Mouse (Mus musculus) midbrain, embryonic 13.5 days (tissue): Measurements from ENCODE around the gene Usp39. TPM values are rescaled to one million over a fixed set of nuclear protein-coding genes. Genes with fewer than 3 reads are reported as not detected.

Experiments used
- ATAC-seq: fragments of 200-750 bp; cut with Nextera tagmentation; 2 replicates; pipeline ENCODE4 v1.8.0; 2017; ENCODE audit warnings: mild to moderate bottlenecking, moderate TSS enrichment, moderate library complexity
- H3K27ac ChIP-seq: fragments of 300-500 bp; sonication (generic); 2 replicates; pipeline ENCODE4 v1.5.1; 2015; ENCODE audit warnings: inconsistent platforms, mild to moderate bottlenecking, moderate library complexity
- H3K27me3 ChIP-seq: fragments of 300-500 bp; sonication (generic); 2 replicates; pipeline ENCODE4 v1.6.1; 2015; ENCODE audit warnings: mild to moderate bottlenecking, inconsistent platforms
- H3K36me3 ChIP-seq: fragments of 300-500 bp; sonication (generic); 2 replicates; pipeline ENCODE4 v1.6.1; 2015; ENCODE audit warnings: mild to moderate bottlenecking, inconsistent platforms
- H3K4me1 ChIP-seq: fragments of 300-500 bp; sonication (generic); replicated peaks from 2 replicates; pipeline ENCODE4 v1.6.1; 2015; ENCODE audit warnings: inconsistent platforms
- H3K4me2 ChIP-seq: fragments of 300-500 bp; sonication (generic); replicated peaks from 2 replicates; pipeline ENCODE4 v1.6.1; 2015; ENCODE audit warnings: moderate library complexity, mild to moderate bottlenecking, inconsistent platforms
- H3K4me3 ChIP-seq: fragments of 300-500 bp; sonication (generic); replicated peaks from 2 replicates; pipeline ENCODE4 v1.5.1; 2015; ENCODE audit warnings: mild to moderate bottlenecking, inconsistent platforms
- H3K9ac ChIP-seq: fragments of 300-500 bp; sonication (generic); replicated peaks from 2 replicates; pipeline ENCODE4 v1.6.1; 2015; ENCODE audit warnings: mild to moderate bottlenecking, inconsistent platforms
- H3K9me3 ChIP-seq: fragments of 300-500 bp; sonication (generic); 2 replicates; pipeline ENCODE4 v1.6.1; 2016; ENCODE audit warnings: mild to moderate bottlenecking, inconsistent platforms
- WGBS: fragments of 180-500 bp; shearing (Covaris S2); methylation state at CpG from one replicate; pipeline ENCODE4 v1.1.7; 2015; 5-methylcytosine and 5-hydroxymethylcytosine counted together
- polyA plus RNA-seq: library from polyadenylated mRNA; unstranded; fragments of >200 nt; fragmentation: Nextera tagmentation; extraction: Ambion mirVana; gene quantifications from 2 replicates; pipeline ENCODE4 v1.2.1, GENCODE M21; 2015

Usp39 gene
- polyA plus RNA-seq, 1 experiment from 2014 or later, result 53.4 TPM

DNA sequence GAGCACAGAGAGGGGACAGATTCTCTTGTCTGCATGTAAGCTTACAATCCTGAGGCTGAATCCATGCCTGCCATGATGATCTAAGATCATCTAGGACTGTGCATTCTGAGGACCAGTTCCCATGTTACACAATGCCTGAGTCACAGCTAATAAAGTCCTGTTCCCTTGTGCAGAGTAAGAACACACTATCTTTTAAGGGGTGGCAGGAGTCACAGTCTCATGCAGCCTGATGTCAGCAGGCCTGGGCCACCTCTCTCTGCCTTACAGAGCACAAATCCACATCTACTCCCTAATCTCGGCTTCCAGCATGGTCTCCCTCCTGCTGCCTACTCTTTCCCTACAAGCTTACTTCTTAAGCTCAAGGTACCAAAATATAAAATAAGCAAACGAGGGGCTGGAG, 29.6 kb downstream of the Usp39 start:
- H3K4me2 ChIP-seq, result no peak overlapping the region
- ATAC-seq, result no peak
- H3K4me3 ChIP-seq, result no peak overlapping the region
- no peaks in the 10 kb centered on the region for H3K4me1 ChIP-seq
- H3K36me3 ChIP-seq, result peaks cover 61% of the 10 kb centered on the region
- no peaks in the 10 kb centered on the region for H3K27me3 ChIP-seq
- H3K9ac ChIP-seq, result no peak overlapping the region
- WGBS, result 89% methylated on average over 2 of the region's 2 CpGs
- H3K27ac ChIP-seq, result no peak overlapping the region
- no peaks in the 10 kb centered on the region for H3K9me3 ChIP-seq

DNA sequence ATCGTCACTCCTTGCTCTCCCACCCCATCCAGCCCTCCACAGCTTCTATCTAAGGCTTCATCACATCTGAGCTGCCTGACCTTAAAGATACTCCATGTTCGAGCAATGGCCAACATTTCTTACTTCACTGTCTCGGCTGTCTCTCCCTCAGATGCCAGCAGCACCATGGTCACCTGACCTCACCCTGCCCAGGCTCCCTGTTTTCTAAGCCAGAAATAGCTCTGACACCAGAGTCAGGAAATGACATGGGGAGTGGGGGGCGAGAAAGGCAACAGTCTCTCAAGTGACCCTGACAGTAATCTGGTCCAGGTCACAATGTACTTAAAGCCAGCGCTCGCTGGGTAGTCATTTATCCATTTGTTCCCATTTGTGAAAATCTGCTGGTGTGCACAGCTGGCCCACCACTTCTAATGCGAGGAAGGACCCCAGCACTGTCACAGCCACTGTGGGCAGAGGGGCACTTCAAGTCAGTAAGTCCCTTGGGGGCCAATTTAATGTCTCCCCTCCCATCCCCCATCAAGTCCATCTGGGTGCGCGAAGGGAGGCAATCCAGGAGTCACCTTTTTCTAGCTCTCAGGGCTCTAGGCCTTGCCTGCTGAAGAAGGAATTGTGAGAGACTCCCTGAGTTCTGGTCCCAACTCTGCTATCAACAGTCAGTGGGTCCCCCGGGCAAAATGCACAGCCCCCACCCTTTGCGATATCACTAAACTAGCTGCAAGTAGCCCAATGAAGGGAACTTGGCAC, 31.7 kb downstream of the Usp39 start:
- H3K27me3 ChIP-seq, result no peaks in the 10 kb centered on the region
- ATAC-seq, result no peak
- no peak overlapping the region for H3K9ac ChIP-seq
- 91% methylated on average over 11 of the region's 11 CpGs for WGBS
- H3K36me3 ChIP-seq, result peaks cover 40% of the 10 kb centered on the region
- no peak overlapping the region for H3K4me2 ChIP-seq
- no peaks in the 10 kb centered on the region for H3K9me3 ChIP-seq
- no peaks in the 10 kb centered on the region for H3K4me1 ChIP-seq
- H3K4me3 ChIP-seq, result no peak overlapping the region
- no peak overlapping the region for H3K27ac ChIP-seq

DNA sequence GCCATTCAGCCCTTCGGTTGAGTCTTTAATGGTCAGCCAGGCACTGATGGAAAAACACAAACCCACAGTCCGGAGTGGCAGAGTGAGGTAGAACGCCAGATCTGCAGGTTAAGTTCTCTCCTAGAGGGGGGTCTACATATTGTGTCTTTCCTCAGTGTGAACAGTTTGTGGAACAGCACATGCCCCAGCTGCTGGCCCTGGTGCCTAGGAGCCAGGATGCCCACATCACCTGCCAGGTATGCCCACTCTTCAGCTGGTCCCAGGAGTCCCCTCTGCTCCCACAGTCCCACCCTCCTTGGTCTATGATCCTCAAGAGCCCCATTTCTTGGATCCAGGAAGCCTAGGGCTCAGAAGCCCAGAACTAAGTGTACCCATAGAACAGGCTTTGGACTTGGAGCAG, 32.8 kb downstream of the Usp39 start:
- WGBS, result 93% methylated on average over 3 of the region's 3 CpGs
- Histone ChIP-seq H3K36me3 (peaks cover 29% of the 10 kb centered on the region), H3K9me3 (no peaks in the 10 kb centered on the region), H3K4me2 (no peak overlapping the region), H3K4me3 (no peak overlapping the region), H3K27ac (no peak overlapping the region), H3K4me1 (no peaks in the 10 kb centered on the region), H3K27me3 (no peaks in the 10 kb centered on the region), H3K9ac (no peak overlapping the region)
- no peak for ATAC-seq

DNA sequence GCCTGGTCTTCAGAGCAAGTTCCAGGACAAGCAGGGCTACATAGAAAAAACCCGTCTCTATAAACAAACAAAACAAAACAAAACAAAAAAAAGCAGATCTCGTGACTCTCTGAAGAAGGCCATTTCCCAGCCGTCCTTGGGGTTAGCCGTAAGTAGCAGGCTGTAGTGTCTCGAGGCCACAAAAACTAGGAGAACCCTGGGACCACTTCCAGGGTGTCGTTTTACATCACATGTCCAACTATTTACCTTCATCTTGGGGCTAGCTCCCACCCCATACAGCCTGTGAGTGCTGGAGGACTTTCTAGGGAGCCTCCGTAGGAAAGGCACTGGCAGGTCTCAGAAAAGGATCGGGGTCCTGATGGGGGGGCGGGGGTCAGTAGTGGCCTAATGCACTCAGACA, 41.5 kb downstream of the Usp39 start:
- Histone ChIP-seq H3K9ac (no peak overlapping the region), H3K4me1 (no peaks in the 10 kb centered on the region), H3K9me3 (no peaks in the 10 kb centered on the region), H3K4me3 (no peak overlapping the region), H3K27me3 (no peaks in the 10 kb centered on the region), H3K4me2 (no peak overlapping the region), H3K27ac (no peak overlapping the region), H3K36me3 (no peaks in the 10 kb centered on the region)
- 57% methylated on average over 9 of the region's 9 CpGs for WGBS
- no peak for ATAC-seq

DNA sequence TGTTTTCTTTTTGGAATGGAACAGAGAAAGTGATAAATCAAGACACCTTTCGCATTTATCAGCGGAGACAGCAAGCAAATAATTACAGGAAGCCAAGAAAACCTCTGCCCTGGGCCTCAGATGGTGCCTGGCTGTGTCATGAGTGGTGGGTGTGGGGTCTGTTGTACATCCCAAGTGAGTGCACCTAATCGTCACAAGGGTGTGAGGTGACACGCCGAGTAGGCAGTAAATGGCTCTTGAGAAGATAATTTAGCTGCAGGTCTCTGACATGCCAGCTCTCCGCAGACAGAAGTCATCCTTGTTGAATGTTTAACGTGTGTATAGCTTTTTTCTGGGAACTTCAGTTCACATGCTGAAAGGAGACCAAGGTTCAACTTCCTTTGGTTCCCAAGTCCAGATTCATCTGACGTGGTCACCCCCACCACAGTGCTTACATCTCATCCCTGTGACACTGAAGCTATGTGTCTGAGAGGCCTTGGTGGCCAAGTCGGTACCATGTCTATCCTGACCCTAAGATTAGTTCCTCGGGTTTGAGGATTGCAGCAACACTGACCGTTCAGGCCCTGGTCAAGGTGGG, 42.5 kb downstream of the Usp39 start:
- no peak overlapping the region for H3K27ac ChIP-seq
- H3K4me3 ChIP-seq, result no peak overlapping the region
- H3K4me2 ChIP-seq, result no peak overlapping the region
- H3K9me3 ChIP-seq, result no peaks in the 10 kb centered on the region
- H3K4me1 ChIP-seq, result no peaks in the 10 kb centered on the region
- no peaks in the 10 kb centered on the region for H3K36me3 ChIP-seq
- ATAC-seq, result no peak
- 89% methylated on average over 11 of the region's 11 CpGs for WGBS
- H3K9ac ChIP-seq, result no peak overlapping the region
- no peaks in the 10 kb centered on the region for H3K27me3 ChIP-seq

DNA sequence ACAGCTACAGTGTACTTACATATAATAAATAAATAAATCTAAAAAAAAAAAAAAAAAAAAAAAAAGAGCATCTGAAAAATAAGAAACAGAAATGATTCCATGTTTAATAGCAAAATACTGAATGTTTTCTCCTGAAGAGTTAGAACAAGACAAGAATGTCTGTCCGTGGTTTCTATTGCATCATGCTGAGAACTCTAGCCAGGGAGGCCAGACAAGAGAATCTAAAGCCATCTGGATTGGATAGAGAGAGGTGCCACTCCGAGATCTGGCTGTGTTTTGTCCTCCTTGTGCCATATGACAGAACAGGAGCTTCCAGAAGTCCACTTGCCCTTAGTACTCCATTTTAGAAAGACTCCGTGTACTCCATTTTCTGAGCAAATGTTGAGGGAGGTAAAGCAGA, 47.2 kb downstream of the Usp39 start:
- no peaks in the 10 kb centered on the region for H3K4me1 ChIP-seq
- no peaks in the 10 kb centered on the region for H3K9me3 ChIP-seq
- no peaks in the 10 kb centered on the region for H3K36me3 ChIP-seq
- no peak overlapping the region for H3K4me2 ChIP-seq
- 81% methylated on average over 3 of the region's 3 CpGs for WGBS
- no peaks in the 10 kb centered on the region for H3K27me3 ChIP-seq
- no peak overlapping the region for H3K4me3 ChIP-seq
- no peak overlapping the region for H3K9ac ChIP-seq
- ATAC-seq, result no peak
- no peak overlapping the region for H3K27ac ChIP-seq

DNA sequence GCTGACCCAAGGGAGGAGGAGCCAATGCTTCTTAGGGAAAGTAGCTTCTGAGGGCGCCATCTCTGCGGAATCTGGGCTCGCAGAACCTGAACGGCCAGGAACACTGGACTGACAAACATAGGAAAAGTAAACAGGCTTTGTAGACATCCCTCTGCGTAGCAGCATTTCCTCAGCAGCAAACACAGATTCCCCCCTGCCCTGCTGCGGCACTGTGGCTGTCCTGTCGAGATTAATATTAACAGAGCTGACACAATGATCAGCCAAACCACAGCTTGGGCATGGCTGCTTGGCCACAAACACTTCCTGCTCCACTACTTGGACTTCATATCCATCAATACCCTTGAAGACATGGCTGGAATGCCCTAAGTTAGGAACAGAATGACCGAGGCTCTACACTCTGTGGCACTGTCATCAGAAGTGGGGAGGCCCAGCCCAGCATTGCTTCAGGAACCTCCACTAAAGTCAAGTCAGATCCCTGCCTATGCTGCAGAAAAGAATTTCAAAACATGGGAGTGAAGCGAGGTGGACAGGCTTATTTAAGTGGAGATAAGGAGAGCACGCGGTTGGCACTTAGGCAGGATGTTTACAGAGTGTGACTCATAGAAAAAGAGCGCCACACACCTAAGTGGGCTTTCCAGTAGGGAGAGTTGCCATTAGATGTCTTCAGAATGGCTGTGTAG, 51.9 kb downstream of the Usp39 start:
- no peak overlapping the region for H3K27ac ChIP-seq
- no peak for ATAC-seq
- 83% methylated on average over 12 of the region's 12 CpGs for WGBS
- no peak overlapping the region for H3K4me3 ChIP-seq
- H3K9me3 ChIP-seq, result no peaks in the 10 kb centered on the region
- no peak overlapping the region for H3K9ac ChIP-seq
- no peaks in the 10 kb centered on the region for H3K27me3 ChIP-seq
- no peaks in the 10 kb centered on the region for H3K36me3 ChIP-seq
- no peaks in the 10 kb centered on the region for H3K4me1 ChIP-seq
- H3K4me2 ChIP-seq, result no peak overlapping the region

DNA sequence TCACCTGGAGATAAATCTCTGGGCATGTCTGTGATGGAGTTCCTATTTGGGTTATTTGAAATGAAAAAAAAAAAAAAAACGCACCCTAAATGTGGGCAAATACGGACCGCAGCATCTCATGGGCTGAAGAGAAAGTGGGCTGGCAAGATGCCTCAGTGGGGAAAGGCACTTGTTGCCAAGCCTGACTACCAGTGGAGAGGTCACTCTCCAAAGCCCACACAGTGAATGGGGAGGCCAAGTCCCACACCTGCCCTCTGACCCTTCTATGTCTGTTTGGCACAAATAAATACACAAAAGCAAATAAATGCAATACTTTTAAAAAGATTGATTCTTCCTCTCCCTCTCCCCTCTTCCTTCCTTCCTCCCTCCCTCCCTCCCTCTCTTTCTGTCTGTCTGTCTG, 55.5 kb downstream of the Usp39 start:
- Histone ChIP-seq H3K4me2 (no peak overlapping the region), H3K27ac (no peak overlapping the region), H3K36me3 (no peaks in the 10 kb centered on the region), H3K4me3 (no peak overlapping the region), H3K9me3 (no peaks in the 10 kb centered on the region), H3K4me1 (no peaks in the 10 kb centered on the region), H3K9ac (no peak overlapping the region), H3K27me3 (no peaks in the 10 kb centered on the region)
- 83% methylated on average over 3 of the region's 3 CpGs for WGBS
- no peak for ATAC-seq

DNA sequence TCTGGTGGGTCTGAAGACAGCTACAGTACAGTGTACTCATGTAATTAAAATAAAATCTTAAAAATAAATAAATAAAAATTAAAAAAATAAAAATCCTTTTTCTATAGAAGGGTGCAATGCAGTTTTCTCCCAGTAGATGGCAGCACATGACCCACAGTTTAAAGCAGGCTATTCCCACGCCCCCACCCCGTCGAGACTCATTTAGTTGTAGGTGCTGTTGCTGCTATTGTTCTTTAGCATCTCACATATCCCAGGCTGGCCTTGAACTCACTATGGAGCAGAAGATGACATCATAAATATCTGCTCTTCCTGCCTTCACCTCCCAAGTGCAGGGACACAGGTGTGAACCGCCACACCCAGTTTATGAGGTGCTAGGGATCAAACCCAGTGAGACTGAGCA, 61.1 kb downstream of the Usp39 start:
- Histone ChIP-seq H3K4me1 (no peaks in the 10 kb centered on the region), H3K9ac (no peak overlapping the region), H3K36me3 (no peaks in the 10 kb centered on the region), H3K9me3 (no peaks in the 10 kb centered on the region), H3K4me3 (no peak overlapping the region), H3K4me2 (no peak overlapping the region), H3K27ac (no peak overlapping the region), H3K27me3 (no peaks in the 10 kb centered on the region)
- no peak for ATAC-seq
- 23% methylated on average over 4 of the region's 4 CpGs for WGBS

DNA sequence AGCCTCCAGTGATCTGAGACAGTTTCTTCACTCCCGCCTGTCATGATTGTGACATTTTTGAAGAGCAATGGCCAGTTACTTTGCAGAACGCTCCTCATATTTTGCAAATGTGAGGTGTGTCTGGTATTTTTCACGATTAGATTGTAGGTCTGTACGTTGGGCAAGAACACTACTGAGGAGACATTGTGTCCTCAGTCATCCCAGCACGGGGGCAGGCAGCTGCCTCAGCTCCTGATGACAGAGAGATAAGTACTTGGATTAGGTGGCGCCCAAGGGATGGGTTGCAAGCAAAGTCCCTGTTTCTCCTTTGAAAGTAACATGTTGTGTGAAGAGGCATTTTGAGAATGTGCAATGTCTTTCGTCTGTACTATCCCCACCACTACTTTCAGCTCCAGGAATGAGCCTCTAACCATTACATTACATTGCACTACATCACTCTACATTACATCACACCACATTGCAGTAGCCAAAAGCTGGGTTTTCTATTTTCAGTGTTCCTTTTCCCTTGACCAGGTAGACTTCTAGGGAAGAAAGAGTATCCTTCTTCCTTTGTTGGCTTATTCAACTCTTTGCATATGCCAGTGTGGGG, 64.5 kb downstream of the Usp39 start:
- 0 out of 2 replicates have a peak, but pooled peaks cover 2% of the 10 kb centered on the region for H3K4me1 ChIP-seq
- H3K9me3 ChIP-seq, result 0 out of 2 replicates have a peak, but pooled peaks cover 2% of the 10 kb centered on the region
- H3K27me3 ChIP-seq, result no peaks in the 10 kb centered on the region
- 78% methylated on average over 7 of the region's 7 CpGs for WGBS
- no peaks in the 10 kb centered on the region for H3K36me3 ChIP-seq
- no peak overlapping the region for H3K9ac ChIP-seq
- ATAC-seq, result no peak
- no peak overlapping the region for H3K4me3 ChIP-seq
- H3K27ac ChIP-seq, result no peak overlapping the region
- no peak overlapping the region for H3K4me2 ChIP-seq

DNA sequence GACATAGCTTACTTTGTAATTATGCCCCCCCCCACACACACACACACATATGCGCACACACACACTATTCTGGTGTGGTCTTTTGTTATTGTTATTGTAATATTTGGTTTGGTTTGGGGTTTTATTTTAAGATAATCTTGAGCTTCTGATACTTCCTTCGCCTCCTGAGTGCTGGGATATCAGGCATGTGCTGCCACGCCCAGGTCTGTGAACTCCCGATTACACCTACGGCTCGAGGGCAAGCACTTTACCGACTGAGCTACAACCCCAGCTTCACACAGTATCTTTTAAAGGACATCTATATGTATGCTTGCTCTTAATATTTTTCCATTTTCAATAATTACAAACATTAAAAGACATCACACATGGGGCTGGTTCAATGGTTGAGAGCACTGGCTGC, 65.5 kb downstream of the Usp39 start:
- 87% methylated on average over 7 of the region's 7 CpGs for WGBS
- H3K36me3 ChIP-seq, result no peaks in the 10 kb centered on the region
- no peaks in the 10 kb centered on the region for H3K27me3 ChIP-seq
- no peak for ATAC-seq
- no peak overlapping the region for H3K4me3 ChIP-seq
- H3K9ac ChIP-seq, result no peak overlapping the region
- H3K4me1 ChIP-seq, result 0 out of 2 replicates have a peak, but pooled peaks cover 2% of the 10 kb centered on the region
- H3K4me2 ChIP-seq, result no peak overlapping the region
- 0 out of 2 replicates have a peak, but pooled peaks cover 2% of the 10 kb centered on the region for H3K9me3 ChIP-seq
- H3K27ac ChIP-seq, result no peak overlapping the region

DNA sequence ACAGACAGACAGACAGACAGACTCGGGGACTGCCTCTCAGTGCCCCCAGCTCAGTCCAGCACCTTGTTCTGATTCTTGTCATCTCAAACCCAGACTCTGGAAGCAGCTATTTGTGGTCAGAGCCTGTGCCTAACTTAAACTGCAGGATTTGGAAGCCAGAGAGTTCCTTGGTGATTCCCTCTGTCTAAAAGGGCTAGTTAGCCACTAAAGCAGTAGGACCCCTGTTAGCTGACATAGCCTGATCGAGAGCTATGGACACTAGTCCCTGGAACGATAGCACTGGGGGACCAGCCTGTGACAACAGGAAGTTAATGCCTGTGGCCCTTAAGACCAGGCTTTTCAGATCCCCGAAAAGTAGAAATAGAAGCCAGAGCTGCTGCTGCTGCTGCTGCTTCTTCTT, 66.1 kb downstream of the Usp39 start:
- Histone ChIP-seq H3K4me3 (no peak overlapping the region), H3K4me2 (no peak overlapping the region), H3K27me3 (no peaks in the 10 kb centered on the region), H3K4me1 (0 out of 2 replicates have a peak, but pooled peaks cover 2% of the 10 kb centered on the region), H3K27ac (no peak overlapping the region), H3K9me3 (0 out of 2 replicates have a peak, but pooled peaks cover 2% of the 10 kb centered on the region), H3K36me3 (no peaks in the 10 kb centered on the region), H3K9ac (no peak overlapping the region)
- ATAC-seq, result no peak
- WGBS, result 83% methylated on average over 4 of the region's 4 CpGs
